Mouse (Mus musculus) embryonic facial prominence, embryonic 12.5 days (tissue): Measurements from ENCODE around the gene Pip5k1a. TPM values are rescaled to one million over a fixed set of nuclear protein-coding genes. Genes with fewer than 3 reads are reported as not detected.
A peak's percentile ranks its signal among the peaks of the same experiment; 100 is the strongest.
"Not testable (repeated sequence)": the region's sequence is repeated elsewhere in the genome, so short reads cannot be mapped to it uniquely, and the experiment has no call there.

Experiments
- ATAC-seq: fragments of 200-750 bp; cut with Nextera tagmentation; 2 replicates; pipeline ENCODE4 v1.8.0; 2017; ENCODE audit not compliant: insufficient number of reproducible peaks, insufficient read depth, low FRiP score, low TSS enrichment
- H3K27ac ChIP-seq: fragments of 300-500 bp; sonication (generic); 2 replicates; pipeline ENCODE4 v1.5.1; 2016; ENCODE audit warnings: mild to moderate bottlenecking
- H3K27me3 ChIP-seq: fragments of 300-500 bp; sonication (generic); 2 replicates; pipeline ENCODE4 v1.6.1; 2016; ENCODE audit warnings: mild to moderate bottlenecking, moderate library complexity
- H3K36me3 ChIP-seq: fragments of 300-500 bp; sonication (generic); 2 replicates; pipeline ENCODE4 v1.6.1; 2016; ENCODE audit warnings: mild to moderate bottlenecking
- H3K4me1 ChIP-seq: fragments of 300-500 bp; sonication (generic); 2 replicates; pipeline ENCODE4 v1.6.1; 2016
- H3K4me2 ChIP-seq: fragments of 300-500 bp; sonication (generic); replicated peaks from 2 replicates; pipeline ENCODE4 v1.6.1; 2016; ENCODE audit warnings: mild to moderate bottlenecking, moderate library complexity
- H3K4me3 ChIP-seq: fragments of 300-500 bp; sonication (generic); 2 replicates; pipeline ENCODE4 v1.5.1; 2016; ENCODE audit warnings: mild to moderate bottlenecking
- H3K9ac ChIP-seq: fragments of 300-500 bp; sonication (generic); 2 replicates; pipeline ENCODE4 v1.6.1; 2016; ENCODE audit warnings: mild to moderate bottlenecking, moderate library complexity
- H3K9me3 ChIP-seq: fragments of 300-500 bp; sonication (generic); 2 replicates; pipeline ENCODE4 v1.6.1; 2016; ENCODE audit warnings: mild to moderate bottlenecking, moderate library complexity
- WGBS: fragments of 180-500 bp; shearing (Covaris S2); methylation state at CpG from one replicate; pipeline ENCODE4 v1.1.7; 2016; 5-methylcytosine and 5-hydroxymethylcytosine counted together
- polyA plus RNA-seq: library from polyadenylated mRNA; unstranded; fragments of >200 nt; fragmentation: Nextera tagmentation; extraction: Ambion mirVana; gene quantifications from 2 replicates; pipeline ENCODE4 v1.2.1, GENCODE M21; 2016

Gene Pip5k1a
- polyA plus RNA-seq, 1 experiment from 2014 or later: 24.9 TPM

DNA sequence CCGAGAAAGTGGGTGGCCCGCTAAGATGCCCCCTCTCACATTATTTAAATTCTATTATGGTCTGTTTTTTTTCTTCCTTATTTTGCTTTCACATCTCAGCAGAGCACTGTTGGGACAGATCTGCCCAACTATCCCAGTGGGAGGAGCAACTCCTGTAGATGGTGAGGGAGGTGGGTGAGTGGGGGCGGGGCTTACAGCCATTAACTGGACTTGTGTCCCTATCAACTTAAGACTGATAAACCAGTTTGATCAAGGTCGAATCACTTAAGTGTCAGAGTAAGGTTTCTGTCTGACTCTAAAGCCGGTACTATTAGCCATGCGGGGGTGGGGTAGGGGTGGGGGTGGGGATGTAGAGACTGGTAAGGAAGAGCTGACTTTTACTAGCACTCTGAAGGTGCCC lies 28.3 kb upstream of the Pip5k1a start:
- no peak for ATAC-seq

DNA sequence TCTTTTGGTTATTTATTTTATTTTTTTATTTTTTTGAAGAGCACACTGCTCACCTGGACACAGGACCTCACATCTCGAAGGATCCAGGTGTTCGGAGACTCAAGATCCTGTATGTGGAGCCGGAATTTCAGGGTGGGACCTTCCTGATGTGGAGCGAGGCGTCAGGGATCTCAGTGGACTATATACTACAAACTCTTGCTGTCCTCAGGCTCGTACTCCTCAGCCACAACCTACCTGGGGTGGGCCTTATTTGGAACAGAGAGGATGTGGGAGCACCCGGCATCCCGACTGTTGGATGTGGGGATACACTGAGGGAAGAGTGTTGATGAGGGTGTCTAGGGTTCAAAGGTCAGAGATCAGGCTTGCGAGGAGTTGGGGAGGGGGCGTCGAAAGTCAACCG lies 27.4 kb upstream of the Pip5k1a start:
- H3K4me2 ChIP-seq, H3K27ac ChIP-seq, H3K27me3 ChIP-seq, H3K9me3 ChIP-seq, H3K9ac ChIP-seq: not testable (repeated sequence)
- no CpG with 5 or more reads among the region's 12 CpGs for WGBS
- H3K4me3 ChIP-seq: peak overlapping the region; percentile 69; the same call in 1 of the 2 replicates
- peaks cover 22% of the 10 kb centered on the region for H3K4me1 ChIP-seq
- ATAC-seq: peak; percentile 19; the same call in 1 of the 2 replicates
- H3K36me3 ChIP-seq: peaks cover 26% of the 10 kb centered on the region

More for the DNA sequence above, 28.3 kb upstream of the Pip5k1a start:
- Histone ChIP-seq H3K4me2 (peak overlapping the region; percentile 51), H3K27me3 (no peaks in the 10 kb centered on the region), H3K9me3 (no peaks in the 10 kb centered on the region), H3K27ac (no peak overlapping the region), H3K4me3 (peak overlapping the region; percentile 34), H3K36me3 (peaks cover 26% of the 10 kb centered on the region), H3K4me1 (peaks cover 22% of the 10 kb centered on the region), H3K9ac (no peak overlapping the region)
- 28% methylated on average over 6 of the region's 6 CpGs for WGBS

DNA sequence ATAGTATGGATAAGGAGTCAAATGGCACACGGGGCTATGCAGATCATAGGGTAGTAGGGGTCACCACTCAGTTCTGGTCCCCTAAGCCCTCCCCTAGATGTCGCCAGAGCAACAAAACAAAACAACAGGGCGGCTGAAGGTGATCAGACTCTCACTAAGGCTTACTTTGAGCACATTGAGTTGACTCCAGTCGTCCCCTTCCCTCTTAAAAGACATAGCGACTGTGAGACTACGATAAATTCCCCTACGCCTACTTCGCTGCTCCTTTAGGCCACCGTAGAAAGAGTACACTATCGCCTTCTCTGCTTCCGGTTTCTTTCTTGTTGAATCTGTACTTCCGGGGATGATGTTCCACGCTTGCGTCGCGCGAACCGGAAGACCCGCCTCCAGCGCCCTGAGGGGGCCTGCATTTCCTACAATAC lies 27.0 kb upstream of the Pip5k1a start, which contains the start of the genes Scnm1 and Lysmd1:
TSS of gene Scnm1 (minus strand) at position 332 of the 422 bp plus-strand sequence.
TSS of gene Lysmd1 (plus strand) at position 409 of the 422 bp plus-strand sequence.
- Histone ChIP-seq H3K27me3 (no peaks in the 10 kb centered on the region), H3K4me1 (peaks cover 22% of the 10 kb centered on the region), H3K4me3 (peak within 1 kb of the TSS; percentile 69), H3K27ac (peak within 1 kb of the TSS; percentile 55), H3K9ac (peak within 1 kb of the TSS; percentile 84), H3K9me3 (no peaks in the 10 kb centered on the region), H3K36me3 (peaks cover 30% of the 10 kb centered on the region), H3K4me2 (peak within 1 kb of the TSS; percentile 78)
- peak; percentile 84 for ATAC-seq
- 0% methylated on average over 20 of the region's 20 CpGs for WGBS

DNA sequence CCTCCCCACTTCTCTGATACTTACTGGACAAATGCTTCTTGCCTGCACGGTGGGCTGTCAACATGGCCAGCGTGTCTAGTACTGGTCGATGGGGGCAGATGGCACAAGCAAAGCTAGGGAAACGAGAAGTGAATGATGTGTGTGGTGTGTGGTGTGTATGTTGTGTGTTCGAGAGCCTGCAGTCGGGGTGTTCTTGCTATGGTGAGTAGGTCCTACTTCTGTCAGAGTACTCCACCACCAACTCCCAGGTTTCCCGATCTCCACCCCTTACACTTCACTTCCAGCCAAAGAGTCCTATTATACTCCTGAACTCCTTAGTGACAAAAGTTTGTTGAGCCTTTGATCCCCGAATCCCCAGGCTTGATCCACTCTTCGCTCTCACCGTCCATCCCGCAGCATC lies 26.4 kb upstream of the Pip5k1a start:
- peak; percentile 5; the same call in 1 of the 2 replicates for ATAC-seq

DNA sequence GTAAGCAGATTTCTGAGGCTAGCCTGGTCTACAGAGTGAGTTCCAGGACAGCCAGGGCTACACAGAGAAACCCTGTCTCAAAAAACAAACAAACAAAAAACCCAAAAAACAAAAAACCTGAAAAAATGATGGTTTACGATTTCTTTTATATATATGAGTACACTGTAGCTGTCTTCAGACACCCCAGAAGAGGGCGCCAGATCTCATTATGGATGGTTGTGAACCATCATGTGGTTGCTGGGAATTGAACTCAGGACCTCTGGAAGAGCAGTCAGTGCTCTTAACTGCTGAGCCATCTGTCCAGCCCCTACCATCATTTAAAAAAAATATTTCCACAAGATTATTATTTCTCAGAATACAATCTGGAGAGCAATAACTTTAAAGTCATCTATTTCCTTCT lies 25.7 kb upstream of the Pip5k1a start:
- H3K27ac ChIP-seq, H3K9me3 ChIP-seq, H3K4me2 ChIP-seq, H3K9ac ChIP-seq, H3K27me3 ChIP-seq, ATAC-seq: not testable (repeated sequence)
- 88% methylated on average over 2 of the region's 2 CpGs for WGBS
- Histone ChIP-seq H3K4me3 (peak overlapping the region; percentile 69; the same call in 1 of the 2 replicates), H3K4me1 (peaks cover 22% of the 10 kb centered on the region), H3K36me3 (peaks cover 32% of the 10 kb centered on the region)

More for the DNA sequence above, 26.4 kb upstream of the Pip5k1a start:
- H3K4me3 ChIP-seq: peak overlapping the region; percentile 69
- 59% methylated on average over 11 of the region's 11 CpGs for WGBS
- no peaks in the 10 kb centered on the region for H3K27me3 ChIP-seq
- H3K4me1 ChIP-seq: peaks cover 22% of the 10 kb centered on the region
- H3K36me3 ChIP-seq: peaks cover 32% of the 10 kb centered on the region
- no peaks in the 10 kb centered on the region for H3K9me3 ChIP-seq
- peak overlapping the region; percentile 78 for H3K4me2 ChIP-seq
- H3K27ac ChIP-seq: peak overlapping the region; percentile 55
- H3K9ac ChIP-seq: peak overlapping the region; percentile 84

GRCm38 (mm10) chr3:95130081-95130480 lies 23.4 kb upstream of the Pip5k1a start:
- Histone ChIP-seq H3K4me2 (no peak overlapping the region), H3K4me3 (no peak overlapping the region), H3K9me3 (no peaks in the 10 kb centered on the region), H3K36me3 (peaks cover 32% of the 10 kb centered on the region), H3K27me3 (no peaks in the 10 kb centered on the region), H3K4me1 (peaks cover 11% of the 10 kb centered on the region), H3K9ac (no peak overlapping the region), H3K27ac (no peak overlapping the region)
- WGBS: 87% methylated on average over 5 of the region's 5 CpGs
- no peak for ATAC-seq

GRCm38 (mm10) chr3:95129226-95129651 lies 22.5 kb upstream of the Pip5k1a start:
- H3K4me1 ChIP-seq: peaks cover 14% of the 10 kb centered on the region; the same call in 1 of the 2 replicates
- H3K4me2 ChIP-seq: no peak overlapping the region
- 61% methylated on average over 6 of the region's 6 CpGs for WGBS
- H3K27me3 ChIP-seq: no peaks in the 10 kb centered on the region
- no peak overlapping the region for H3K9ac ChIP-seq
- peaks cover 32% of the 10 kb centered on the region for H3K36me3 ChIP-seq
- no peak overlapping the region for H3K27ac ChIP-seq
- H3K9me3 ChIP-seq: no peaks in the 10 kb centered on the region
- H3K4me3 ChIP-seq: no peak overlapping the region
- ATAC-seq: no peak

DNA sequence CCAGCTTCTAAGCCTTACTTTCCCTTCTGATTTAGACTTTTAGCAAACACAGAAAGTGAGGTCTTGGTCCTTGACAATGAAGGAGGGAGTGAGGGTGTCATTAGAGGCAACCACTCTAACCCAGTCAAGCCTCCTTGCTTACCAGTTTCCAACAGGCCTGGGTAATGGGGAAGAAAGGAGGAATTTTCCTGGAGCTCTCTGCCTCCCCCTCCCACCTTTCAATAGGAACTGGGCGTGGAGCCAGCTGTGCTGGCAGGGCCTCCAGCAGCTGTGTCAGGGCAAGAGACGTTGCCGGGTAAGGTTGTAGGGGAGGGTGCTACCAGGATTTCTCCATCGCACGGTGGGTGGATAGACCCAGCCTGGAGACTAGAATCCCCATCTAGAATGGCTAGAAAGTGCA lies 18.2 kb upstream of the Pip5k1a start:
- ATAC-seq: no peak
- Histone ChIP-seq H3K9ac (no peak overlapping the region), H3K27me3 (no peaks in the 10 kb centered on the region), H3K4me2 (no peak overlapping the region), H3K4me1 (peaks cover 7% of the 10 kb centered on the region; the same call in 1 of the 2 replicates), H3K27ac (peak overlapping the region; percentile 46; the same call in 1 of the 2 replicates), H3K9me3 (no peaks in the 10 kb centered on the region), H3K36me3 (peaks cover 38% of the 10 kb centered on the region), H3K4me3 (no peak overlapping the region)
- 44% methylated on average over 5 of the region's 5 CpGs for WGBS

DNA sequence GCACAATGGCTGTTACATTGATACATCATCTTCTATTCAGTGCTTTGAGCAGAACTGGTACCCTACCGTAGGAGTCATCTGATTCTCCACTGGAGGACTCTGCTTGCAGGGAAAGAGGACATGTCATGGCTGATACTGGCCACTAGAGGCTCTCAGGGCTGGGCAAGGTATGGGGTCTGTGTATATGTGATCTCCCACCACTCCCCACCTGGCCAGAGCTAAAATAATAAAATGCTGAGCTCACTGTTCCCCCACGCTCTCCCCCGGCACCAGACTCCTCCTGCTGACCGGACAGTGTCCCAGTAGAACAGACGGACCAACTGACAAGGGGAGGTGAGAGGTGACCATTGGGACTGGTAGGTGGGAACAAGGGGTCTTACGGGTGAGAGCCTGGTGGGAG lies 17.5 kb upstream of the Pip5k1a start, which contains the start of gene Tmod4:
TSS of gene Tmod4 (plus strand) at position 231 of the 400 bp plus-strand sequence.
- no peak within 1 kb of the TSS for H3K4me2 ChIP-seq
- H3K4me3 ChIP-seq: no peak within 1 kb of the TSS
- H3K9me3 ChIP-seq: no peaks in the 10 kb centered on the region
- no peaks in the 10 kb centered on the region for H3K27me3 ChIP-seq
- H3K4me1 ChIP-seq: peaks cover 7% of the 10 kb centered on the region; the same call in 1 of the 2 replicates
- WGBS: 54% methylated on average over 6 of the region's 6 CpGs
- H3K27ac ChIP-seq: peak within 1 kb of the TSS; percentile 46
- peaks cover 39% of the 10 kb centered on the region for H3K36me3 ChIP-seq
- no peak within 1 kb of the TSS for H3K9ac ChIP-seq
- ATAC-seq: 0 out of 2 replicates have a peak, but pooled peaks have one; percentile 37

- Histone ChIP-seq H3K27me3 (no peaks in the 10 kb centered on the region), H3K4me3 (no peak overlapping the region), H3K27ac (no peak overlapping the region), H3K9ac (no peak overlapping the region), H3K36me3 (peaks cover 53% of the 10 kb centered on the region), H3K4me1 (peaks cover 7% of the 10 kb centered on the region; the same call in 1 of the 2 replicates), H3K9me3 (no peaks in the 10 kb centered on the region), H3K4me2 (no peak overlapping the region)
- no peak for ATAC-seq
- WGBS: 80% methylated on average over 6 of the region's 6 CpGs
Measured at GRCm38 (mm10) chr3:95121580-95121979, 14.8 kb upstream of the Pip5k1a start.

GRCm38 (mm10) chr3:95117751-95118150 lies 11.0 kb upstream of the Pip5k1a start:
- H3K27me3 ChIP-seq: no peaks in the 10 kb centered on the region
- no peak for ATAC-seq

DNA sequence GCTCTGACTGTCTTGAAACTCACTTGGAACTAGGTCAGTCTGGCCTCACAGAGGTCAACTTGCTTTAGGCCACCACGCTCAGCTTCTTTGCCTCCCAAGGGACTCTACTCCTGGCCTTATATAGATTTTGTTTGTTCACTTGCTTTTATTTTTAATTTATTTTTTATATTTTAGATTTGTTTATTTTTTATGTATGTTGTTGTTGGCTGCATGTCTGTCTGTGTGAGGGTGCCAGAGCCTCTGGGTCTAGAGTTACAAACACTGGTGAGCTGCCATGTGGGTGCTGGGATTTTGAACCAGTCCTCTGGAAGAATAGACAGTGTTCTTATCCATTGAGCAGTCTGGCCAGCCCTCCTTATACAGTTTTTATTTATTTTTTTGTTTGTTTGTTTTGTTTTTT lies 6.0 kb upstream of the Pip5k1a start:
- peak overlapping the region; percentile 44 for H3K4me2 ChIP-seq
- ATAC-seq: no peak
- H3K27me3 ChIP-seq: no peaks in the 10 kb centered on the region
- no peaks in the 10 kb centered on the region for H3K9me3 ChIP-seq
- 0 out of 2 replicates have a peak overlapping the region, but pooled peaks have one; percentile 76 for H3K4me3 ChIP-seq
- peaks cover 20% of the 10 kb centered on the region for H3K36me3 ChIP-seq
- H3K4me1 ChIP-seq: peaks cover 9% of the 10 kb centered on the region
- 83% methylated on average over 1 of the region's 1 CpGs for WGBS
- H3K27ac ChIP-seq: no peak overlapping the region
- H3K9ac ChIP-seq: no peak overlapping the region

More at GRCm38 (mm10) chr3:95117751-95118150, 11.0 kb upstream of the Pip5k1a start:
- Histone ChIP-seq H3K4me1 (peaks cover under 1% of the 10 kb centered on the region; the same call in 1 of the 2 replicates), H3K36me3 (peaks cover 66% of the 10 kb centered on the region), H3K9me3 (no peaks in the 10 kb centered on the region), H3K4me2 (no peak overlapping the region), H3K27ac (no peak overlapping the region), H3K9ac (no peak overlapping the region), H3K4me3 (no peak overlapping the region)
- WGBS: 93% methylated on average over 2 of the region's 2 CpGs
